Mouse (Mus musculus): Measurements from ENCODE around the gene Lgals3. TPM values are rescaled to one million over a fixed set of nuclear protein-coding genes. Genes with fewer than 3 reads are reported as not detected.

Gene Lgals3
- polyA plus RNA-seq, 2 experiments, result 49.4 to 111 TPM

GRCm38 (mm10) chr14:47419723-47420276 is 52.2 kb downstream of the Lgals3 start:
- ATAC-seq (ENCODE audit: low FRiP score, low read depth) (no peak), DNase-seq (ENCODE audit: low spot score) (no peak)
- WGBS, result 93% methylated on average over 24 of the region's 24 CpGs
- Histone ChIP-seq H3K9ac (ENCODE audit: low read depth, low read length, severe bottlenecking) (no peak overlapping the region), H3K4me3 (replicated peaks; ENCODE audit: low read length) (no peak overlapping the region), H3K27ac (replicated peaks; ENCODE audit: low read depth, low read length) (no peak overlapping the region), H3K36me3 (ENCODE audit: control insufficient read depth, insufficient read depth, low read length) (peaks cover 13% of the 10 kb centered on the region), H3K9me3 (ENCODE audit: control insufficient read depth, low read length) (no peaks in the 10 kb centered on the region), H3K4me1 (ENCODE audit: control insufficient read depth, insufficient read depth, low read length) (peaks cover 4% of the 10 kb centered on the region; the same call in 1 of the 2 replicates), H3K4me2 (replicated peaks; ENCODE audit: low read depth, low read length, severe bottlenecking) (no peak overlapping the region), H3K27me3 (ENCODE audit: control insufficient read depth, insufficient read depth, low read length) (no peaks in the 10 kb centered on the region)
- no peak for TF ChIP-seq POLR2A (IDR thresholded peaks at IDR 0.05; ENCODE audit: borderline replicate concordance, extremely low read depth, insufficient read depth, insufficient read length)

GRCm38 (mm10) chr14:47421606-47422005 is 54.1 kb downstream of the Lgals3 start:
- no peaks in the 10 kb centered on the region for H3K27me3 ChIP-seq (ENCODE audit: control insufficient read depth, insufficient read depth, low read length)
- H3K4me1 ChIP-seq (ENCODE audit: control insufficient read depth, insufficient read depth, low read length), result peaks cover 4% of the 10 kb centered on the region; the same call in 1 of the 2 replicates
- H3K9me3 ChIP-seq (ENCODE audit: control insufficient read depth, low read length), result no peaks in the 10 kb centered on the region
- DNase-seq (ENCODE audit: low spot score) (peak; percentile 36), ATAC-seq (ENCODE audit: low FRiP score, low read depth) (no peak)
- no peak overlapping the region for H3K4me2 ChIP-seq (replicated peaks; ENCODE audit: low read depth, low read length, severe bottlenecking)
- H3K4me3 ChIP-seq (replicated peaks; ENCODE audit: low read length), result no peak overlapping the region
- no peaks in the 10 kb centered on the region for H3K36me3 ChIP-seq (ENCODE audit: control insufficient read depth, insufficient read depth, low read length)
- no peak for TF ChIP-seq POLR2A (IDR thresholded peaks at IDR 0.05; ENCODE audit: borderline replicate concordance, extremely low read depth, insufficient read depth, insufficient read length)
- 30% methylated on average over 2 of the region's 2 CpGs for WGBS
- H3K9ac ChIP-seq (ENCODE audit: low read depth, low read length, severe bottlenecking), result no peak overlapping the region
- H3K27ac ChIP-seq (replicated peaks; ENCODE audit: low read depth, low read length), result no peak overlapping the region

DNA sequence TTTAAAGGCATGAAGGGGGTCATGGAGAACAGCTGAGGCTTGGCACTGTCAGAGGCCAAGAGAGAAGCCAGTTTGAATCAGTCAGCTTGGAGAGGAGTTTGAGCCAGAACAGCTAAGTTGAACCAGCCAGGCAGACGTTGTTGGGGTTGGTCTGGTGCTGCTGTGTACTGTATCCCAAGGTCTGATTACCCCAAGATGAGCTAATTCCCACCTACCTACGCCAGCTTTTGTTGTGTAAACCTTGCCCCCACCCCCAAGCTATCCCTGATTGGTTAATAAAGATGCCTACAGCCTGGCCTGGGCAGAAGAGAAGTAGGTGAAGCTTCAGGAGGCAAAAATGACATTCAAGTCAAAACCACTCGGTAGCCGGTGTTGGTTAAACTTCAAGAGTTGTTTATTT is 54.9 kb downstream of the Lgals3 start:
- Histone ChIP-seq H3K4me1 (ENCODE audit: control insufficient read depth, insufficient read depth, low read length) (peaks cover under 1% of the 10 kb centered on the region; the same call in 1 of the 2 replicates), H3K4me2 (replicated peaks; ENCODE audit: low read depth, low read length, severe bottlenecking) (no peak overlapping the region), H3K9ac (ENCODE audit: low read depth, low read length, severe bottlenecking) (no peak overlapping the region), H3K27ac (replicated peaks; ENCODE audit: low read depth, low read length) (no peak overlapping the region), H3K4me3 (replicated peaks; ENCODE audit: low read length) (no peak overlapping the region), H3K36me3 (ENCODE audit: control insufficient read depth, insufficient read depth, low read length) (no peaks in the 10 kb centered on the region), H3K27me3 (ENCODE audit: control insufficient read depth, insufficient read depth, low read length) (no peaks in the 10 kb centered on the region), H3K9me3 (ENCODE audit: control insufficient read depth, low read length) (no peaks in the 10 kb centered on the region)
- no peak for DNase-seq (ENCODE audit: low spot score)
- TF ChIP-seq POLR2A (IDR thresholded peaks at IDR 0.05; ENCODE audit: borderline replicate concordance, extremely low read depth, insufficient read depth, insufficient read length), result no peak
- WGBS, result 79% methylated on average over 4 of the region's 4 CpGs
- no peak for ATAC-seq (ENCODE audit: low FRiP score, low read depth)

- H3K36me3 ChIP-seq (ENCODE audit: control insufficient read depth, insufficient read depth, low read length), result no peaks in the 10 kb centered on the region
- H3K4me1 ChIP-seq (ENCODE audit: control insufficient read depth, insufficient read depth, low read length), result no peaks in the 10 kb centered on the region
- no peaks in the 10 kb centered on the region for H3K9me3 ChIP-seq (ENCODE audit: control insufficient read depth, low read length)
- H3K4me2 ChIP-seq (replicated peaks; ENCODE audit: low read depth, low read length, severe bottlenecking), result no peak overlapping the region
- no peaks in the 10 kb centered on the region for H3K27me3 ChIP-seq (ENCODE audit: control insufficient read depth, insufficient read depth, low read length)
- no peak overlapping the region for H3K27ac ChIP-seq (replicated peaks; ENCODE audit: low read depth, low read length)
- ATAC-seq (ENCODE audit: low FRiP score, low read depth), result no peak
- TF ChIP-seq POLR2A (IDR thresholded peaks at IDR 0.05; ENCODE audit: borderline replicate concordance, extremely low read depth, insufficient read depth, insufficient read length), result no peak
- no peak overlapping the region for H3K4me3 ChIP-seq (replicated peaks; ENCODE audit: low read length)
- no peak for DNase-seq (ENCODE audit: low spot score)
- H3K9ac ChIP-seq (ENCODE audit: low read depth, low read length, severe bottlenecking), result no peak overlapping the region
Observed at GRCm38 (mm10) chr14:47432987-47433386, 65.4 kb downstream of the Lgals3 start.

Other genes with a start within 250 kb of the Lgals3 start
- gene Gch1, start 178.3 kb upstream of the Lgals3 start, polyA plus RNA-seq (2012; rRNA removed), result 1.3 TPM in 2 replicates
- gene Gch1, start 178.3 kb upstream of the Lgals3 start, polyA plus RNA-seq (2014; fragmentation: Nextera tagmentation; extraction: Ambion mirVana), result 0.99 and 1.5 TPM in 2 replicates
- gene Wdhd1, start 90.9 kb upstream of the Lgals3 start, polyA plus RNA-seq (2012; rRNA removed), result 22.0 and 29.6 TPM in 2 replicates
- 22.9 and 26.2 TPM in 2 replicates for gene Wdhd1, start 90.9 kb upstream of the Lgals3 start, polyA plus RNA-seq (2014; fragmentation: Nextera tagmentation; extraction: Ambion mirVana)
- gene Socs4, start 90.8 kb upstream of the Lgals3 start, polyA plus RNA-seq (2012; rRNA removed), result 7.5 and 7.6 TPM in 2 replicates
- 4.0 and 4.7 TPM in 2 replicates for gene Socs4, start 90.8 kb upstream of the Lgals3 start, polyA plus RNA-seq (2014; fragmentation: Nextera tagmentation; extraction: Ambion mirVana)
- gene Mapk1ip1l, start 69.5 kb upstream of the Lgals3 start, polyA plus RNA-seq (2012; rRNA removed), result 62.6 and 72.1 TPM in 2 replicates
- 74.6 and 76.1 TPM in 2 replicates for gene Mapk1ip1l, start 69.5 kb upstream of the Lgals3 start, polyA plus RNA-seq (2014; fragmentation: Nextera tagmentation; extraction: Ambion mirVana)
- 29.3 and 37.9 TPM in 2 replicates for gene Dlgap5, start 50.7 kb downstream of the Lgals3 start, polyA plus RNA-seq (2012; rRNA removed)
- 32.5 and 40.9 TPM in 2 replicates for gene Dlgap5, start 50.7 kb downstream of the Lgals3 start, polyA plus RNA-seq (2014; fragmentation: Nextera tagmentation; extraction: Ambion mirVana)
- gene Fbxo34, start 82.7 kb downstream of the Lgals3 start, polyA plus RNA-seq (2012; rRNA removed), result 19.0 and 20.7 TPM in 2 replicates
- gene Fbxo34, start 82.7 kb downstream of the Lgals3 start, polyA plus RNA-seq (2014; fragmentation: Nextera tagmentation; extraction: Ambion mirVana), result 26.0 and 27.1 TPM in 2 replicates
- 11.3 and 13.4 TPM in 2 replicates for gene Atg14, start 202.9 kb downstream of the Lgals3 start, polyA plus RNA-seq (2012; rRNA removed)
- gene Atg14, start 202.9 kb downstream of the Lgals3 start, polyA plus RNA-seq (2014; fragmentation: Nextera tagmentation; extraction: Ambion mirVana), result 15.5 and 18.2 TPM in 2 replicates